Mouse (Mus musculus) adipocyte (in vitro differentiated cells): ENCODE data around the gene 4930467E23Rik.
A peak's percentile ranks its signal among the peaks of the same experiment; 100 is the strongest.
"Not testable (repeated sequence)": the region's sequence is repeated elsewhere in the genome, so short reads cannot be mapped to it uniquely, and the experiment has no call there.

Source experiments
- DNase-seq: peaks from one replicate; pipeline ENCODE4 v3.0.0-alpha.2; 2016; ENCODE audit warnings: low spot score

4930467E23Rik gene

DNA sequence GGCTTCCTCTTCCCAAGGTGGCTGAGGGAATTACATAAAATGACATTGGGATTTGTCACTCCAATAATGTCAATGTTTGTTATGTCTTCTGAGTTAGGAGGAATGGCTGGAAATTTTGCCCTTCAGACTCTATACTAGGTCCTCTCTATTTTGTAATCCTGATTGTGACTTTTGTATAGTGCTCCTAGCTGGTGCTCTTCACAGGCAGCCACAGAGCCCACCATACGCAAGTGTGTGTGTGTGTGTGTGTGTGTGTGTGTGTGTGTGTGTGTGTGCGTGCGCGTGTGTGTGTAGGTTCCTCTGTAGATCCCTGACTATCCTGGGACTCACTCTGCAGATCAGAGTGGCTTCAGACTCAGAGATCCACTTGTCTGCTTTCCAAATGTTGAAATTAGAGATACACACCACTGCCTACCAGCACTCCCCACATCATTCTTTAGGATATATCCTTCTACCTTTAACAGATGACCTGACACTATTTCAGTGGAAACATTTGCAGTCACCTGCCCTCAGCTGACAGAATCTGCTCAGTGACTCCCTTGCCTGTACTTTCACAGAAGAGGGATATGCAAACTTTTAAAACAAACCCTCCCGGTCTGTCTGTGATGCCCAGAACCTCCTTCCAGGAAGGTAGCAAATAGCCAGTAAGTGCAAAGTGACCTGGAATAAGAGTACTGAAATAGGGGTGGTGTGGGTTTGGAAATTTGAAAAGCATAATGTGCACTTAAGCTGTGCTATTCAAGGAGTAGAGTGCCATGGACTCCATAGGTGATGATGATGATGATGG, 52.1 kb downstream of the 4930467E23Rik start:
- DNase-seq: not testable (repeated sequence)

DNA sequence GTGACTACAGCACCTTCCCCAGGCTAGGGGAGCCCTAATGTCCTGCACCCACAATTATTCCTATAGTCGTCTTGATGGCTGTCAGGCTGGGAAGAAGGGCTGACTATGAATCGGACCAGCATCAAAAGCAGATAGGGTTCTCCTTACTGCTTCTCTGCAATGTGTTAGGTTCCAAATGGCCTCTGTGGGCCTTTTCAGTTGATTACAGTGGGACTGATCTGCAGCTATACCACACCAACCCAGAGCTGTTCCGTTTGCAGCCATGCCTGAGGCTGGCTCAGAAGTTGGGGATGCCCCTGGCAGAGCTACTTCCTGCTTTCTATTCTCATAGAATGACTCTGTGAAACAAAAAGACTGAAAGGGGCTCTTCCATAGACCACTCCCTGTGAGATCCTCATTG, 53.4 kb downstream of the 4930467E23Rik start:
- DNase-seq: not testable (repeated sequence)

DNA sequence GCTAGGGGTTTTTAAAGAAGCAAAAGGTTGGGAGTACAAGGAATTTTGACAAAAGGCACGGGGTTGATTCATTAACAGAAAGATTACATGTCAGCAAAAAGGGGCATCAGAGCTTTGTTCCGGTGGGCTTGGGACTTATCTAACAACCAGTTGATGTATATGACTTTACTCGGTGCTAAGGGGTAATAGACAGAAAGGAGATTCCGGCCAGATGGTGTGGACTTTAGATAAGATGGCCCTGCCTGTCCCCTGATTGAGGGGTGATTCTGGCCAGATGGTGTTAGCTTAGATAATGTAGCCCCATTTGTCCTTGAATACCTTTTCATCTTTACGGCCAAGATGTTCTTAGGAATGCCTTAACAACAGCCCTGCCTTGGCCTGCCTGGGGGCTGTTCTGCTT, 54.5 kb downstream of the 4930467E23Rik start:
- not testable (repeated sequence) for DNase-seq

DNA sequence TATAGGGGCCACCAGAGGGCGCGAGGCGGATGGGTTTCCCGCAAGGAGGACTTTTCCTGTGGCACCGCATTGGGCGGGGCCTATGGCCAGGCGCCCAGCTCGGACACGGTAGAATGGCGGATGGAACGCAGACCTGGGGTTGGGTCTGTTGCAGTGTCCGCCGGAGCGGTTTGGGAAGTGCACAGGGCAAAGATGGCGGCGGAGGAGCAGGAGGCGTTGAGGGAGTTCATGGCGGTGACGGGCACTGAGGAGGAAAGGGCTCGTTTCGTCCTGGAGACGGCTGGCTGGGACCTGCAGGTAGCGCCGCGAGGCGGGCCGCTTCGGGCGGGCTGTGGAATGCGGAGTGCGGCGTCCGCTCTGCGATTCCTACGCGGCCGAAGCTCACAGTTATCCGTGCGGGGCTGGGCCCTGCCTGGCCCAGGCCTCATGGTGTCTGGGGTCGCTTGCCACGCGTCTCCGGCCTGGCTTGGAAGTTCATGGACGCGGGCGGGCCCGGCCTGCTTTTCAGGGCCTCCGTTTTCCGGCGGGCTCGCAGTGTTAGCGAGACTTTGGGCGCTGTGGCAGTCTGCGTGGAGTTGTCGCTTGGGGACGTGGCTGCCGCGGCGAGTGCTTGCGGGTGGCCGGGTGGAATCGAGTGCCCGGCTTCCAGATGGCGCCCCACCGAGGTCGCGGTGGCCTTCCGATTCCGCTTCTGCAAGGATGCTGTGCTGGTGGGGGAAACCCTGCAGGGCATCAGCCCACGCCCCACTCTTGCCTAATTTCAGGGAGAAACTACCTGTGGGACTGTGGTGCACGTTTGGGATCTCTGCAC, 55.4 kb downstream of the 4930467E23Rik start:
- peak; percentile 99 for DNase-seq

DNA sequence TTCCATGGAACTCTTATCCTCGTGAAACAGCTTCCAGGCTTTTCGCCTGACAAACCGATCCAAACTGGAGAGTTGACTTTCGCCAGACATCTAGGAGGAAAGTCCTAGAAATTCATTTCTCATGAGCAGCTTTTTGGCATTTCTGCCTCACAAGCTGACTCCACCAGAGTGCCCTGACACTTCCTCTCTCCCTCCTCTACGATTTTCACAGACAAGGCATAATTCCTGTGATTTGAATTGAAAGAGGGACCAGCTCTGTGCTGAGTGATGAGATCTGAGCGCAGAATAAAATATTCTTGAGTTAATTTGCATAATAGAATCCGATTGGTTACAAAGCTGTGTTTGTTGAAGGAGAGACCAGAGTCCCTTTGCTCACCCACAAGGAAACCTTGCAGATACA, 63.3 kb downstream of the 4930467E23Rik start:
- DNase-seq: not testable (repeated sequence)
